Comparison of ENCODE assay signal across 10 mouse cellular contexts in the genomic region with DNA sequence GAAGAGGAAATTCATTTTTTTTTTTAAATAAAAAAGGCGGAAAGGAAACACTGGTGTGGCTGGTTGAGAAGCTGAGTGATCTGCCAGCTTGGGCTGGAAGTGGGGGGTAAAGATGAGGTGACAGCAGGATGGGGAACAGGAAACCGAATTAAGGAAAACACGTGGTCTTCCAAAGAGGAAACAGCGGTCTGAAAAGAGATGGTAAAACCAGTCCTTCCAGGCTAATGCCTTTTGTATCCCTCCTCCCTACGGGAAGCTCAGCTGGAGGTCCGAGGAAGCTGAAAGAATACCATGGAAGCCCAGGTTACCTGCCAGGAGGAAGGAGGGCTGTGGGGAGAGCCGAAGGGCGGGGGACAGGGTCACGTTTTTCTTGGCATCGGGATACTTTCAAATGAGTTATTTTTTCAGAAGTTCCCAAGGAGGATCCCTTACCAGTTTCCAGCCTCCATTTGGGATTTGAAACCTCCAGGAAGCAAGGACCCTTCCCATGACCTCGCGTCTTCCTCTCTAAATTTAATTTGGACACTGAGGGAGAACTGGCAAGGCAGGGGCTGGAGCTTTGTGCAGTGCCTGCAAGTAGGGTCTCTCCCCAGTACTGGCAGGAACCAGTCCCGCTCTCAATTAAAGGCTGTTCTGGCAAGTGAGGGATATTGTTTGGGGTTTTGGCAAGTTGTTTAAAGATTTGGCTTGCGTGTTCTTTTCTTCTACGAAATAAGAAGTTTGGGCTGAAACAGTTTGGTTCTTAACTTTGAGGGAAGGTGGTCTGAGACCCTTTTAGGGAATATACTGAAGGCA.
DNase-seq lines count a peak whose midpoint lies in the region; ATAC-seq and TF ChIP-seq lines count a peak whose summit lies in the region.
"Had no signal": no experiment of that assay in that cellular context is flagged by ENCODE, and none has a peak within 500 bp of the region (broad histone marks: within the 10 kb centered on the region; RNA-seq: fewer than 3 reads in every experiment).

No protein-coding gene starts in this region.

- peak overlapping the region; percentile 84 for H3K27ac ChIP-seq in heart, adult 2 months
- H3K27ac ChIP-seq in kidney, embryonic 15.5 days: peak overlapping the region; percentile 34

- peak; percentile 79; the same call in 1 of the 2 replicates for TF ChIP-seq EP300 in heart, adult 2 months (IDR thresholded peaks at IDR 0.05; ENCODE audit: insufficient read depth, low read depth, low read length)

- intact Hi-C loops in heart, adult 2 months (cut with DNase I): loop anchor here (2.0 to 5.0 kb wide), 5 partner anchors 16 to 297 kb away; a partner anchor contains a TSS

- peak overlapping the region; percentile 7; the same call in 1 of the 2 replicates for H3K4me2 ChIP-seq in kidney, embryonic 15.5 days

- H3K9me3 ChIP-seq in kidney, embryonic 15.5 days (replicated peaks): no peaks in the 10 kb centered on the region

- H3K79me2 ChIP-seq in heart, adult 2 months (replicated peaks; ENCODE audit: control insufficient read depth, insufficient read depth, low read length): no peaks in the 10 kb centered on the region

- no peak for ATAC-seq in kidney, embryonic 15.5 days (replicated peaks; ENCODE audit: low FRiP score)
- ATAC-seq: Patski had no signal

- DNase-seq in right cerebral cortex, postnatal 10 days (ENCODE audit: low spot score in 2 of 2): peak; percentile 37 to 40
- no peak for DNase-seq in right cerebral cortex, adult 2 months (ENCODE audit: low spot score in 2 of 2)
- peak; percentile 61 to 66 for DNase-seq in heart, adult 2 months
- no peak for DNase-seq in urinary bladder, adult 18-20 months (ENCODE audit: low spot score in 2 of 2)
- DNase-seq in frontal cortex, postnatal 25 days (ENCODE audit: low spot score in 2 of 2): no peak
- DNase-seq in left cerebral cortex, adult 9 months (ENCODE audit: low spot score in 2 of 2): no peak
- DNase-seq: cerebellum, adult 2 months; right cerebral cortex, adult 18-20 months had no signal

- H3K4me3 ChIP-seq in heart, adult 2 months: no peak overlapping the region
- H3K4me3 ChIP-seq in kidney, embryonic 15.5 days (replicated peaks): no peak overlapping the region

- no peaks in the 10 kb centered on the region for H3K27me3 ChIP-seq in heart, adult 2 months (ENCODE audit: control insufficient read depth, insufficient read depth, low read length)
- H3K27me3 ChIP-seq in kidney, embryonic 15.5 days: no peaks in the 10 kb centered on the region
- H3K27me3 ChIP-seq: Patski had no signal

- TF ChIP-seq CTCF in heart, adult 2 months (IDR thresholded peaks at IDR 0.05): no peak

- H3K36me3 ChIP-seq in heart, adult 2 months (ENCODE audit: control insufficient read depth, insufficient read depth, low read length): peaks cover 2% of the 10 kb centered on the region; the same call in 1 of the 2 replicates
- no peaks in the 10 kb centered on the region for H3K36me3 ChIP-seq in kidney, embryonic 15.5 days

- peaks cover 15% of the 10 kb centered on the region for H3K4me1 ChIP-seq in heart, adult 2 months (ENCODE audit: control insufficient read depth, insufficient read depth, low read length)
- peaks cover 39% of the 10 kb centered on the region for H3K4me1 ChIP-seq in kidney, embryonic 15.5 days

- TF ChIP-seq POLR2A in heart, adult 2 months (IDR thresholded peaks at IDR 0.05; ENCODE audit: insufficient read depth, low read depth, low read length): no peak; the same call in 1 of the 2 replicates

- no peak overlapping the region for H3K9ac ChIP-seq in heart, adult 2 months (ENCODE audit: low read depth, low read length)
- no peak overlapping the region for H3K9ac ChIP-seq in kidney, embryonic 15.5 days

- WGBS in heart, adult 2 months: 32% methylated on average over 15 of the region's 15 CpGs
- WGBS in kidney, embryonic 15.5 days: 34% methylated on average over 15 of the region's 15 CpGs

Comparison
In these comparisons a context has a peak if more than half of its experiments do, and no peak if none do; other contexts are left out.
1. DNase-seq: peak in right cerebral cortex, postnatal 10 days (2 of 2) and heart, adult 2 months (2 of 2); none in right cerebral cortex, adult 2 months (0 of 2), urinary bladder, adult 18-20 months (0 of 2), frontal cortex, postnatal 25 days (0 of 2) and left cerebral cortex, adult 9 months (0 of 2).